Mouse (Mus musculus) stomach, embryonic 14.5 days (tissue): ENCODE data around the gene Ccdc120. TPM values are rescaled to one million over a fixed set of nuclear protein-coding genes. Genes with fewer than 3 reads are reported as not detected.

Source experiments
- ATAC-seq: fragments of 200-750 bp; cut with Nextera tagmentation; 2 replicates; pipeline ENCODE4 v1.8.0; 2017; ENCODE audit warnings: low read depth, moderate TSS enrichment; ENCODE audit not compliant: insufficient number of reproducible peaks, insufficient read depth, low FRiP score
- H3K27ac ChIP-seq: fragments of 300-500 bp; sonication (generic); 2 replicates; pipeline ENCODE4 v1.5.1; 2014; ENCODE audit warnings: mild to moderate bottlenecking, low read length, moderate library complexity, mixed read lengths
- H3K27me3 ChIP-seq: fragments of 300-500 bp; sonication (generic); 2 replicates; pipeline ENCODE4 v1.6.1; 2014; ENCODE audit warnings: low read length, control low read depth, mixed read lengths; ENCODE audit not compliant: control insufficient read depth, insufficient read depth
- H3K36me3 ChIP-seq: fragments of 300-500 bp; sonication (generic); 2 replicates; pipeline ENCODE4 v1.6.1; 2014; ENCODE audit warnings: mild to moderate bottlenecking, control low read depth, low read length, moderate library complexity, mixed read lengths; ENCODE audit not compliant: control insufficient read depth, insufficient read depth
- H3K4me1 ChIP-seq: fragments of 300-500 bp; sonication (generic); 2 replicates; pipeline ENCODE4 v1.6.1; 2014; ENCODE audit warnings: low read length, control low read depth, mixed read lengths; ENCODE audit not compliant: control insufficient read depth, insufficient read depth
- H3K4me2 ChIP-seq: fragments of 300-500 bp; sonication (generic); replicated peaks from 2 replicates; pipeline ENCODE4 v1.6.1; 2014; ENCODE audit warnings: low read depth, low read length, control low read depth
- H3K4me3 ChIP-seq: fragments of 300-500 bp; sonication (generic); 2 replicates; pipeline ENCODE4 v1.5.1; 2014; ENCODE audit warnings: low read depth, low read length, control low read depth
- H3K9ac ChIP-seq: fragments of 300-500 bp; sonication (generic); replicated peaks from 2 replicates; pipeline ENCODE4 v1.6.1; 2014; ENCODE audit warnings: low read depth, mild to moderate bottlenecking, control low read depth, low read length, moderate library complexity, mixed read lengths
- H3K9me3 ChIP-seq: fragments of 300-500 bp; sonication (generic); 2 replicates; pipeline ENCODE4 v1.6.1; 2016; ENCODE audit warnings: low read depth, low read length, control low read depth; ENCODE audit not compliant: control insufficient read depth
- WGBS: fragments of 180-500 bp; shearing (Covaris S2); extraction: QIAGEN DNeasy Blood & Tissue Kit; methylation state at CpG from one replicate; pipeline ENCODE4 v1.1.7; 2014; 5-methylcytosine and 5-hydroxymethylcytosine counted together
- polyA plus RNA-seq: library from polyadenylated mRNA; unstranded; fragments of >200 nt; fragmentation: Nextera tagmentation; extraction: Ambion mirVana; gene quantifications from 2 replicates; pipeline ENCODE4 v1.2.1, GENCODE M21; 2014

The Ccdc120 gene
- polyA plus RNA-seq, 1 experiment from 2014 or later: 18.5 TPM

- H3K9me3 ChIP-seq: no peaks in the 10 kb centered on the region
- 9% methylated on average over 33 of the region's 33 CpGs for WGBS
- H3K9ac ChIP-seq: peak within 1 kb of the TSS; percentile 57
- no peaks in the 10 kb centered on the region for H3K36me3 ChIP-seq
- no peaks in the 10 kb centered on the region for H3K4me1 ChIP-seq
- 0 out of 2 replicates have a peak within 1 kb of the TSS, but pooled peaks have one; percentile 44 for H3K27ac ChIP-seq
- H3K27me3 ChIP-seq: no peaks in the 10 kb centered on the region
- ATAC-seq: peak; percentile 96
- peak within 1 kb of the TSS; percentile 52 for H3K4me3 ChIP-seq
- H3K4me2 ChIP-seq: peak within 1 kb of the TSS; percentile 47
Measured at GRCm38 (mm10) chrX:7696954-7697381, 53.7 kb downstream of the Ccdc120 start, which contains the start of gene Gpkow. TSS of gene Gpkow (plus strand) at chrX:7697131.

- Histone ChIP-seq H3K4me2 (peak overlapping the region; percentile 25; the same call in 1 of the 2 replicates), H3K27ac (no peak overlapping the region), H3K27me3 (no peaks in the 10 kb centered on the region), H3K36me3 (no peaks in the 10 kb centered on the region), H3K4me3 (peak overlapping the region; percentile 52; the same call in 1 of the 2 replicates), H3K4me1 (no peaks in the 10 kb centered on the region), H3K9me3 (no peaks in the 10 kb centered on the region), H3K9ac (no peak overlapping the region)
- WGBS: 43% methylated on average over 6 of the region's 6 CpGs
- peak; percentile 8; the same call in 1 of the 2 replicates for ATAC-seq
Measured at GRCm38 (mm10) chrX:7696520-7696919, 54.2 kb downstream of the Ccdc120 start.

- no peak for ATAC-seq
- H3K4me1 ChIP-seq: no peaks in the 10 kb centered on the region
- no peak overlapping the region for H3K4me3 ChIP-seq
- no peak overlapping the region for H3K27ac ChIP-seq
- no peaks in the 10 kb centered on the region for H3K36me3 ChIP-seq
- H3K4me2 ChIP-seq: no peak overlapping the region
- H3K27me3 ChIP-seq: no peaks in the 10 kb centered on the region
- no peak overlapping the region for H3K9ac ChIP-seq
- 38% methylated on average over 4 of the region's 4 CpGs for WGBS
- no peaks in the 10 kb centered on the region for H3K9me3 ChIP-seq
Measured at GRCm38 (mm10) chrX:7692862-7693261, 57.8 kb downstream of the Ccdc120 start.

- no peaks in the 10 kb centered on the region for H3K27me3 ChIP-seq
- H3K36me3 ChIP-seq: no peaks in the 10 kb centered on the region
- no peak overlapping the region for H3K4me2 ChIP-seq
- H3K4me3 ChIP-seq: no peak overlapping the region
- H3K4me1 ChIP-seq: no peaks in the 10 kb centered on the region
- no peak overlapping the region for H3K9ac ChIP-seq
- no peak for ATAC-seq
- no peaks in the 10 kb centered on the region for H3K9me3 ChIP-seq
- no peak overlapping the region for H3K27ac ChIP-seq
- WGBS: 52% methylated on average over 3 of the region's 3 CpGs
Measured at GRCm38 (mm10) chrX:7690486-7690885, 60.2 kb downstream of the Ccdc120 start.

GRCm38 (mm10) chrX:7688321-7688720 lies 62.4 kb downstream of the Ccdc120 start:
- no peaks in the 10 kb centered on the region for H3K27me3 ChIP-seq
- H3K9ac ChIP-seq: no peak overlapping the region
- H3K4me1 ChIP-seq: no peaks in the 10 kb centered on the region
- no peak overlapping the region for H3K4me2 ChIP-seq
- no peak overlapping the region for H3K27ac ChIP-seq
- no peaks in the 10 kb centered on the region for H3K9me3 ChIP-seq
- no peak overlapping the region for H3K4me3 ChIP-seq
- H3K36me3 ChIP-seq: no peaks in the 10 kb centered on the region
- no peak for ATAC-seq
- WGBS: 76% methylated on average over 2 of the region's 2 CpGs

Other genes with a start within 250 kb of the Ccdc120 start
- gene Foxp3, start 177.3 kb downstream of the Ccdc120 start, polyA plus RNA-seq: 0.07 TPM in 1 of 2 replicates, not detected in the other
- 1.9 TPM in 2 replicates for gene Ppp1r3f, start 176.6 kb downstream of the Ccdc120 start, polyA plus RNA-seq
- gene Ccdc22, start 145.4 kb downstream of the Ccdc120 start, polyA plus RNA-seq: 26.2 and 29.4 TPM in 2 replicates
- 0.13 TPM in 1 of 2 replicates, not detected in the other for gene Cacna1f, start 143.8 kb downstream of the Ccdc120 start, polyA plus RNA-seq
- gene Syp, start 112.4 kb downstream of the Ccdc120 start, polyA plus RNA-seq: 5.2 and 7.4 TPM in 2 replicates
- gene Prickle3, start 93.6 kb downstream of the Ccdc120 start, polyA plus RNA-seq: 11.1 and 12.0 TPM in 2 replicates
- gene Plp2, start 79.5 kb downstream of the Ccdc120 start, polyA plus RNA-seq: 299 and 310 TPM in 2 replicates
- 0.71 and 0.80 TPM in 2 replicates for gene Magix, start 69.7 kb downstream of the Ccdc120 start, polyA plus RNA-seq
- 39.0 and 42.0 TPM in 2 replicates for gene Gpkow, start 53.8 kb downstream of the Ccdc120 start, polyA plus RNA-seq
- gene Wdr45, start 36.6 kb downstream of the Ccdc120 start, polyA plus RNA-seq: 26.7 and 28.8 TPM in 2 replicates
- 0.54 TPM in 1 of 2 replicates, not detected in the other for gene Gm45208, start 28.7 kb downstream of the Ccdc120 start, polyA plus RNA-seq
- gene Praf2, start 22.5 kb downstream of the Ccdc120 start, polyA plus RNA-seq: 91.5 and 95.7 TPM in 2 replicates
- 20.9 and 22.3 TPM in 2 replicates for gene Tfe3, start 11.7 kb upstream of the Ccdc120 start, polyA plus RNA-seq
- 35.7 and 41.8 TPM in 2 replicates for gene Gripap1, start 38.9 kb upstream of the Ccdc120 start, polyA plus RNA-seq
- gene Kcnd1, start 71.4 kb upstream of the Ccdc120 start, polyA plus RNA-seq: 2.8 and 2.9 TPM in 2 replicates
- gene Otud5, start 90.5 kb upstream of the Ccdc120 start, polyA plus RNA-seq: 28.5 and 33.6 TPM in 2 replicates
- 8.0 and 10.8 TPM in 2 replicates for gene Pim2, start 127.4 kb upstream of the Ccdc120 start, polyA plus RNA-seq
- gene Slc35a2, start 133.1 kb upstream of the Ccdc120 start, polyA plus RNA-seq: 16.8 and 17.4 TPM in 2 replicates
- 102 and 104 TPM in 2 replicates for gene Pqbp1, start 148.4 kb upstream of the Ccdc120 start, polyA plus RNA-seq
- 159 and 172 TPM in 2 replicates for gene Timm17b, start 148.5 kb upstream of the Ccdc120 start, polyA plus RNA-seq
- gene Gm10491, start 156.9 kb upstream of the Ccdc120 start, polyA plus RNA-seq: not detected in 2 replicates
- not detected in 2 replicates for gene Gm10490, start 158.6 kb upstream of the Ccdc120 start, polyA plus RNA-seq
- 9.0 and 9.5 TPM in 2 replicates for gene Pcsk1n, start 168.9 kb upstream of the Ccdc120 start, polyA plus RNA-seq
- not detected in 2 replicates for gene Eras, start 177.7 kb upstream of the Ccdc120 start, polyA plus RNA-seq
- 26.2 and 27.8 TPM in 2 replicates for gene Hdac6, start 197.0 kb upstream of the Ccdc120 start, polyA plus RNA-seq
- gene Gata1, start 227.2 kb upstream of the Ccdc120 start, polyA plus RNA-seq: 0.73 and 0.90 TPM in 2 replicates